Mouse (Mus musculus) heart, embryonic 14.5 days (tissue): ENCODE measurements around the gene Asb4. TPM values are rescaled to one million over a fixed set of nuclear protein-coding genes. Genes with fewer than 3 reads are reported as not detected.

Experiments
- ATAC-seq: fragments of 200-750 bp; cut with Nextera tagmentation; 2 replicates; pipeline ENCODE4 v1.8.0; 2017; ENCODE audit warnings: low read depth, moderate TSS enrichment; ENCODE audit not compliant: insufficient number of reproducible peaks, insufficient read depth, low FRiP score
- H3K27ac ChIP-seq, 2 experiments: fragments of 200-500 bp in 1 of 2; fragments of 300-500 bp in 1 of 2; sonication (generic) in 1 of 2; replicated peaks in 1 of 2; 2 replicates each; pipeline ENCODE4 v1.5.1; 2012 to 2014; ENCODE audit warnings: low read depth in 2 of 2, low read length in 2 of 2, control low read depth in 1 of 2, mild to moderate bottlenecking in 1 of 2, mixed read lengths in 1 of 2; ENCODE audit not compliant: control insufficient read depth in 1 of 2, insufficient read depth in 1 of 2
- H3K27me3 ChIP-seq: fragments of 300-500 bp; sonication (generic); 2 replicates; pipeline ENCODE4 v1.6.1; 2014; ENCODE audit warnings: mild to moderate bottlenecking, low read length, control low read depth; ENCODE audit not compliant: control insufficient read depth, insufficient read depth
- H3K36me3 ChIP-seq: fragments of 300-500 bp; sonication (generic); 2 replicates; pipeline ENCODE4 v1.6.1; 2014; ENCODE audit warnings: mild to moderate bottlenecking, control low read depth, low read length, mixed read lengths; ENCODE audit not compliant: control insufficient read depth, insufficient read depth
- H3K4me1 ChIP-seq, 2 experiments: fragments of 200-500 bp in 1 of 2; fragments of 300-500 bp in 1 of 2; sonication (generic) in 1 of 2; 2 replicates each; pipeline ENCODE4 v1.6.1; 2012 to 2014; ENCODE audit warnings: low read length in 2 of 2, control low read depth in 1 of 2, mixed read lengths in 1 of 2; ENCODE audit not compliant: control insufficient read depth in 2 of 2, insufficient read depth in 2 of 2
- H3K4me2 ChIP-seq: fragments of 300-500 bp; sonication (generic); 2 replicates; pipeline ENCODE4 v1.6.1; 2014; ENCODE audit warnings: mild to moderate bottlenecking, low read length
- H3K4me3 ChIP-seq, 2 experiments: fragments of 200-500 bp in 1 of 2; fragments of 300-500 bp in 1 of 2; sonication (generic) in 1 of 2; 2 replicates each; pipeline ENCODE4 v1.5.1; 2012 to 2014; ENCODE audit warnings: low read length in 2 of 2, mild to moderate bottlenecking in 2 of 2, control low read depth in 1 of 2, low read depth in 1 of 2, moderate library complexity in 1 of 2; ENCODE audit not compliant: control insufficient read depth in 1 of 2, insufficient read depth in 1 of 2
- H3K9ac ChIP-seq: fragments of 300-500 bp; sonication (generic); 2 replicates; pipeline ENCODE4 v1.6.1; 2014; ENCODE audit warnings: mild to moderate bottlenecking, low read length
- H3K9me3 ChIP-seq: fragments of 300-500 bp; sonication (generic); 2 replicates; pipeline ENCODE4 v1.6.1; 2016; ENCODE audit warnings: low read length, control low read depth; ENCODE audit not compliant: control insufficient read depth
- WGBS: fragments of 180-500 bp; shearing (Covaris S2); extraction: QIAGEN DNeasy Blood & Tissue Kit; methylation state at CpG from one replicate; pipeline ENCODE4 v1.1.7; 2014; 5-methylcytosine and 5-hydroxymethylcytosine counted together
- polyA plus RNA-seq: library from polyadenylated mRNA; unstranded; fragments of >200 nt; fragmentation: Nextera tagmentation; extraction: Ambion mirVana; gene quantifications from 2 replicates; pipeline ENCODE4 v1.2.1, GENCODE M21; 2014

The Asb4 gene
- polyA plus RNA-seq, 1 experiment from 2014 or later = 36.8 TPM

DNA sequence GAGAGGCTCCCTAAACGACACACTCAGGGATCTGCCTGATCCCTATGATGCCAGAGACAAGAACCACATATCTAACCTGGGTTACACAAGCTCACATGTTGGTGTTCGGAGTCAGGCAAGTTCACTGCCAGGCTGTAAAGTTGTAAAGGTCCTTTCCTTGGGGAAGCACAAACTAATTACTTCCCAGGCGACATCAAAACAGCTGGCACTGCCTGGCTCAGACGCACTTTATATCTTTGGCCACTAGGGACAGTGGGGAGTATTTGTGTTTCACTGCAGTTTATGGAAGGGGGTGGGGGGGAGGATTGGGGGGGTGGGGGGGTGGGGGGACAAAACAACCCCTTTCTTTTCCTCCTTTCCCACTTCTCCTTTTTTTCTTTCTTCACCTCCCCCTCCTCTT is 54.6 kb downstream of the Asb4 start:
- H3K36me3 ChIP-seq = no peaks in the 10 kb centered on the region
- ATAC-seq = no peak
- no peaks in the 10 kb centered on the region for H3K27me3 ChIP-seq
- peaks cover 6 to 8% of the 10 kb centered on the region in 2 experiments; a peak in 3 of 4 replicates for H3K4me1 ChIP-seq
- H3K4me2 ChIP-seq = no peak overlapping the region
- no peak overlapping the region for H3K27ac ChIP-seq
- H3K9ac ChIP-seq = no peak overlapping the region
- no peaks in the 10 kb centered on the region for H3K9me3 ChIP-seq
- WGBS = 53% methylated on average over 4 of the region's 4 CpGs
- H3K4me3 ChIP-seq = no peak overlapping the region

DNA sequence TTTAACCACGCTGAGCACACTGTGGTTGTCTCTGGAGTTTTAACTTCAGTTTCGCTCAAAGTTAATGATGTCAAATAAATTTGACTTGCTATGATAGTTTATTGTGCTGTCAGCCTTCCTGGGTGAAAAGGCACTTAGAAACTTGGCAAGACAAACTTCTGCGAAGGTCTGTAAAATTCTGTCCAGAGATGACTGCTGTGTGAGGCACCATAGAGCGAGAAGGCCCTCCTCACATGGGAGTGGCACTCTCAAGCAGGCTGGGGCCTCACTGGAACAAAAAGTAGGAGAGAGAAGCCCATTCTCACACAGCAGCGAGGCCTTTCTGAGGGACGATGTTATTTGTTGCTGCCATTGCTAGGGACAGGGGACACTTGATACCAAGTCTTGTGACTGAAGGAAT is 58.0 kb downstream of the Asb4 start:
- Histone ChIP-seq H3K9me3 (no peaks in the 10 kb centered on the region), H3K27ac (no peak overlapping the region), H3K9ac (no peak overlapping the region), H3K4me1 (peaks cover 15 to 20% of the 10 kb centered on the region in 2 experiments), H3K4me3 (no peak overlapping the region), H3K4me2 (no peak overlapping the region), H3K36me3 (no peaks in the 10 kb centered on the region), H3K27me3 (no peaks in the 10 kb centered on the region)
- ATAC-seq = no peak
- WGBS = 79% methylated on average over 6 of the region's 6 CpGs

DNA sequence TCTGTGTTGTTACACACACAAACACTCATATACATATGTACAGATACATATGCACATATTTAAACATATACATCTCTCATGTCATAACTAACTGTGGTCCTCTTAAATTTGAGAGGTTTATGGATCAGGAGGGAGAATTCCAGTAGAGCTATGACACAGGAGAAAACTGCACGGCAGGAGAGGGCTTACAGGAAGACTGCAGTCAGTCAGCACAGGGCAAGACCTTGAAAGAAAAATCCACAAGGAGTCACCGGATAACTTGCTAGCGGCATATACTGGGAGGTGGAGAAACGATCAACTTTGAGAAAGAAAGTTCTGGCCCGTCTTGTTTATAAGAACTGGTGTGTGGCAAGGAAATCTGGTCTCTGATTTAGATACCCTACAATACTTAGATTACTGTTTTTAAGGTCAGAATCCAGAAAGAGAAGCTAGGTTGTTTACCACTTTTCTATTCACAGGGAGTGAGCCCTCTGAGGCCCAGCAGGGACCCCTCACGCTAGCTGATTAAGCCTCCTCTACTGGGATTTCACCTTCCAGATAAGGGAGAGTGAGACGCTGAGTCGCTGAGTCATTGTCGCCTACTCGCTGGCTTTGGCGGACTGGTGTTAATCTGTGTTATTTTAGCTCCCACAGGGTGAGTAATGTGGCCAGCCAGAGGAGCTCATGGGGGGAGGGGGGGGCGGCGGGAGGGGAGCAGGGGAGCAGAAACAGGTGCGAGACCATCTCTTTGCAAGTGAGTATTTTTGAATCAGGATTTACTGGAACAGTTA is 59.3 kb downstream of the Asb4 start:
- ATAC-seq = peak; percentile 81
- peak overlapping the region; percentile 16 to 21; a peak in 3 of 4 replicates for H3K4me3 ChIP-seq

DNA sequence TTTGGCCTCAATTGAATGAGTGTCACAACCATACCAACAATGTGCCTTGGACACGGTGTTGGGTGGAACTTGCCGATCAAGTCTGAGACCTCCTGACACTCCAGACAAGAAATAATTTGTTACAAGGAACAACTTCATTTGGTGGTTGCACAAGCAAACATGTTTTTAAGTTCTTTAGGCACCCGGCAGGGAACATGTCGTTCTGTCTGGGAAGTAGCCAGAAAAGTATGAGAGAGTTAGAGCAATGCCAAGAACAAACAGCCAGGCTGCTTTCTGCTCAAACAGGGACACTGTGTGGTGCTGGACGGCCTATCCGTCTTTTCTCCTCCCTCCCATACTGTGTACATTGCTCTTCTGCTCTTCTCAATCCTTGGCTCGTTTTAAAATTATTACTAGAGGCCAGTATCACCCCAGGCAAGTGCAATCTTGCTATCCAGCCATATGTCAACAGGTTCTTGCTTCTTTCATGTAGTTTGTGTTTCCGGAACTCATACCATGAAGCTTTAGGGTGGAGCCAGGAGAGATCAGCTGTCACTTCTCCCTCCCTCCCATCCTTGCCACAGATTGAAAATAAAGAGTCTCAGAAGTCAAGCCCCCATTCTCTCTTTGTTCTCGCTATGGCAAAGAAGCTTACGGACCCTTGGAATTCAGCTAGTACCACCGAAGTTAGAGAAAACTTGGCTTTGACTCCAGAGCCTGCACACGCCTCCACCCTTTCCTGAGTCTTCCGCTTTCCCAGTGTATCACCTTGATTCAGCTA is 60.1 kb downstream of the Asb4 start:
- no peaks in the 10 kb centered on the region for H3K36me3 ChIP-seq
- peak overlapping the region; percentile 90 for H3K27ac ChIP-seq
- no peaks in the 10 kb centered on the region for H3K9me3 ChIP-seq
- H3K9ac ChIP-seq = peak overlapping the region; percentile 53
- no peaks in the 10 kb centered on the region for H3K27me3 ChIP-seq
- peak overlapping the region; percentile 61 for H3K4me2 ChIP-seq
- H3K4me1 ChIP-seq = peaks cover 15 to 20% of the 10 kb centered on the region in 2 experiments
- peak overlapping the region; percentile 16 to 21; a peak in 3 of 4 replicates for H3K4me3 ChIP-seq
- ATAC-seq = peak; percentile 61
- 18% methylated on average over 13 of the region's 13 CpGs for WGBS

More for the DNA sequence above, 59.3 kb downstream of the Asb4 start:
- WGBS = 3% methylated on average over 14 of the region's 14 CpGs
- Histone ChIP-seq H3K9ac (peak overlapping the region; percentile 53), H3K4me1 (peaks cover 15 to 20% of the 10 kb centered on the region in 2 experiments), H3K4me2 (peak overlapping the region; percentile 61), H3K9me3 (no peaks in the 10 kb centered on the region), H3K36me3 (no peaks in the 10 kb centered on the region), H3K27ac (peak overlapping the region; percentile 90), H3K27me3 (no peaks in the 10 kb centered on the region)

DNA sequence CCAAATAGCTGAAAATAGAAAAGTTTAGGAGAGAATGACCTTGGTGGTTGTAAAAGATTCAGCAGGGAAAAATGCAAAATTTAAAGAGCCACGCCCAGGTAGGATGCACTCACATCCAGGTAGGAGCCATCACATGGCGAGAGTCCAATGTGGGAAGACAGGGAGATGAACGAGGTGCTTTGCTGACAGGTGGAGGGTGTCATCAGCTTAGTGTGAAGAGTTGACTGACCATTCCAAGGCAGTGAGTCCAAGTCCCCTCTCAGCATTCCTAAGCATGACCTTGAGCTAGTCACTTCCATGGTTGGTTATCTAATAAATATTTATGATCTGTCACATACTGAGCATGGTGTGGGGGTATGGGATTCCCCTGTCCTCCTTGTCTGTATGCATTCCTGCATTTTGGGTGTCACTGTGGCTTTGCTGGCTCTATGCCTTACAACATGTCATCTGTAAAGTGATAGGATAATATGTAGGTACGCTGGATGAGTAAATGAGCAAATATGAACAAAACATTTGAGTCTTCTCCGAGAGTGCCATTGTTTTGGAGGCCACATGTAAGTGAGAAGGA is 61.2 kb downstream of the Asb4 start:
- 95% methylated on average over 5 of the region's 5 CpGs for WGBS
- H3K27ac ChIP-seq = no peak overlapping the region

DNA sequence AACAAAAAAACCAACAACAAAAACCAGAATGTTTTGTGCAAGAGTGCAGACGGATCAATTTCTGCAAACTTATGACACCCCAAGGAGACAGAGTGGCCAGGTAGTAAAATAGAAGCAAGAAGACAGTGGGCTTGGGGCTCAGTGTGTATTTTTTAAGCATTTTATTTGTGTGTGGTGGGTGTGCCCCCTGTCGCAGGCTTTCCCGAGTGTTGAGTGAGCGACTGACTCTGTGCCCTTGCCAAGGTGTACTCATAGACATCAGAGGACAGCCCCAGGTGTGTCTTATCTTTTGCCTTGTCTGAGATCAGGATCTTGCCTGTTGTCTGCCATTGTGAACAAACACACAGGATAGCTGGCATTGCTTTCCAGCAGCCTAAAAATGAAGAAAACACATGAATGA is 63.8 kb downstream of the Asb4 start:
- no peaks in the 10 kb centered on the region for H3K27me3 ChIP-seq
- peaks cover 11 to 19% of the 10 kb centered on the region in 2 experiments for H3K4me1 ChIP-seq
- H3K27ac ChIP-seq = no peak overlapping the region
- no peaks in the 10 kb centered on the region for H3K9me3 ChIP-seq
- H3K9ac ChIP-seq = no peak overlapping the region
- 92% methylated on average over 4 of the region's 4 CpGs for WGBS
- ATAC-seq = no peak
- no peak overlapping the region for H3K4me3 ChIP-seq
- no peak overlapping the region for H3K4me2 ChIP-seq
- no peaks in the 10 kb centered on the region for H3K36me3 ChIP-seq

More for the DNA sequence above, 61.2 kb downstream of the Asb4 start:
- H3K4me2 ChIP-seq = no peak overlapping the region
- ATAC-seq = no peak
- H3K27me3 ChIP-seq = no peaks in the 10 kb centered on the region
- no peak overlapping the region for H3K9ac ChIP-seq
- H3K36me3 ChIP-seq = no peaks in the 10 kb centered on the region
- H3K4me3 ChIP-seq = no peak overlapping the region
- no peaks in the 10 kb centered on the region for H3K9me3 ChIP-seq
- peaks cover 15 to 20% of the 10 kb centered on the region in 2 experiments for H3K4me1 ChIP-seq

DNA sequence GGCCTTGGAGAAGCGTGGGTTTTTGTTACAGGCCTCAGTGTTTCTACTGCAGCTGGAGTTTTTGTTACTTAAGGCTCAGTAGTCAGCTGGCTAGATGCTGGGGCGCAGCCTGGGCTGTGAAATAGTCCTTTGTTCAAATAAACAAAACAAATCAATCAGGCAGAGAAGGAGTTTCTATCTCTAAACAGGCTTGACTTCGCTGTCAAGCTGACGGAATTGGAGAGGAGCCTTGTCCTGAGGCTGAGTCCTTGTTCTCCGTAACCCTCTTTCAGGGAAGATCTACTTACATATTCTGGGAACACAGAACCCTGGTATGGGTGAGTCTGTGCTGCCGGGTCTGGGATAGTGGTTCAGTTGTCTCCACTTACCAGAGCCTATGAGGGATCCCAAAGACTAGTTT is 64.4 kb downstream of the Asb4 start:
- ATAC-seq = no peak
- H3K27me3 ChIP-seq = no peaks in the 10 kb centered on the region
- H3K9ac ChIP-seq = no peak overlapping the region
- no peaks in the 10 kb centered on the region for H3K9me3 ChIP-seq
- H3K4me2 ChIP-seq = no peak overlapping the region
- no peak overlapping the region for H3K27ac ChIP-seq
- no peak overlapping the region for H3K4me3 ChIP-seq
- no peaks in the 10 kb centered on the region for H3K36me3 ChIP-seq
- peaks cover 9 to 13% of the 10 kb centered on the region in 2 experiments for H3K4me1 ChIP-seq
- WGBS = 68% methylated on average over 6 of the region's 6 CpGs
